Mouse (Mus musculus) lung, postnatal 0 days (tissue): ENCODE data around the gene Dip2b. TPM values are rescaled to one million over a fixed set of nuclear protein-coding genes. Genes with fewer than 3 reads are reported as not detected.

Experiments used
- ATAC-seq: fragments of 200-750 bp; cut with Nextera tagmentation; 2 replicates; pipeline ENCODE4 v1.8.0; 2017; ENCODE audit warnings: moderate library complexity
- DNase-seq: peaks from one replicate; pipeline ENCODE4 v3.0.0-alpha.2; 2016; ENCODE audit warnings: low spot score
- H3K27ac ChIP-seq: fragments of 300-500 bp; sonication (generic); 2 replicates; pipeline ENCODE4 v1.5.1; 2014; ENCODE audit warnings: antibody characterized with exemption, mild to moderate bottlenecking, low read length, mixed read lengths
- H3K27me3 ChIP-seq: fragments of 300-500 bp; sonication (generic); replicated peaks from 2 replicates; pipeline ENCODE4 v1.6.1; 2014; ENCODE audit warnings: low read length, mixed read lengths; ENCODE audit not compliant: insufficient read depth
- H3K36me3 ChIP-seq: fragments of 300-500 bp; sonication (generic); 2 replicates; pipeline ENCODE4 v1.6.1; 2014; ENCODE audit warnings: low read length, mixed read lengths; ENCODE audit not compliant: insufficient read depth
- H3K4me1 ChIP-seq: fragments of 300-500 bp; sonication (generic); 2 replicates; pipeline ENCODE4 v1.6.1; 2014; ENCODE audit warnings: antibody characterized with exemption, low read depth, low read length, mixed read lengths; ENCODE audit not compliant: insufficient read depth
- H3K4me2 ChIP-seq: fragments of 300-500 bp; sonication (generic); replicated peaks from 2 replicates; pipeline ENCODE4 v1.6.1; 2014; ENCODE audit warnings: low read depth, mild to moderate bottlenecking, low read length, moderate library complexity, mixed read lengths
- H3K4me3 ChIP-seq: fragments of 300-500 bp; sonication (generic); 2 replicates; pipeline ENCODE4 v1.5.1; 2014; ENCODE audit warnings: low read depth, low read length
- H3K9ac ChIP-seq: fragments of 300-500 bp; sonication (generic); replicated peaks from 2 replicates; pipeline ENCODE4 v1.6.1; 2014; ENCODE audit warnings: low read depth, mild to moderate bottlenecking
- H3K9me3 ChIP-seq: fragments of 300-500 bp; sonication (generic); 2 replicates; pipeline ENCODE4 v1.6.1; 2016; ENCODE audit warnings: low read length, mixed read lengths
- CTCF ChIP-seq: IDR thresholded peaks from 2 replicates; pipeline ENCODE4 v1.5.1; 2016; ENCODE audit warnings: antibody characterized with exemption, mild to moderate bottlenecking
- EP300 ChIP-seq: IDR thresholded peaks from 2 replicates; pipeline ENCODE4 v1.6.1; 2016; ENCODE audit warnings: antibody characterized with exemption, mild to moderate bottlenecking, control low read depth
- WGBS: fragments of 180-500 bp; shearing (Covaris S2); extraction: QIAGEN DNeasy Blood & Tissue Kit; methylation state at CpG from one replicate; pipeline ENCODE4 v1.1.7; 2014; 5-methylcytosine and 5-hydroxymethylcytosine counted together
- polyA plus RNA-seq: library from polyadenylated mRNA; unstranded; fragments of >200 nt; fragmentation: Nextera tagmentation; extraction: Ambion mirVana; gene quantifications from 2 replicates; pipeline ENCODE4 v1.2.1, GENCODE M21; 2015

Gene Dip2b
- polyA plus RNA-seq, 1 experiment from 2014 or later, result 6.6 TPM

DNA sequence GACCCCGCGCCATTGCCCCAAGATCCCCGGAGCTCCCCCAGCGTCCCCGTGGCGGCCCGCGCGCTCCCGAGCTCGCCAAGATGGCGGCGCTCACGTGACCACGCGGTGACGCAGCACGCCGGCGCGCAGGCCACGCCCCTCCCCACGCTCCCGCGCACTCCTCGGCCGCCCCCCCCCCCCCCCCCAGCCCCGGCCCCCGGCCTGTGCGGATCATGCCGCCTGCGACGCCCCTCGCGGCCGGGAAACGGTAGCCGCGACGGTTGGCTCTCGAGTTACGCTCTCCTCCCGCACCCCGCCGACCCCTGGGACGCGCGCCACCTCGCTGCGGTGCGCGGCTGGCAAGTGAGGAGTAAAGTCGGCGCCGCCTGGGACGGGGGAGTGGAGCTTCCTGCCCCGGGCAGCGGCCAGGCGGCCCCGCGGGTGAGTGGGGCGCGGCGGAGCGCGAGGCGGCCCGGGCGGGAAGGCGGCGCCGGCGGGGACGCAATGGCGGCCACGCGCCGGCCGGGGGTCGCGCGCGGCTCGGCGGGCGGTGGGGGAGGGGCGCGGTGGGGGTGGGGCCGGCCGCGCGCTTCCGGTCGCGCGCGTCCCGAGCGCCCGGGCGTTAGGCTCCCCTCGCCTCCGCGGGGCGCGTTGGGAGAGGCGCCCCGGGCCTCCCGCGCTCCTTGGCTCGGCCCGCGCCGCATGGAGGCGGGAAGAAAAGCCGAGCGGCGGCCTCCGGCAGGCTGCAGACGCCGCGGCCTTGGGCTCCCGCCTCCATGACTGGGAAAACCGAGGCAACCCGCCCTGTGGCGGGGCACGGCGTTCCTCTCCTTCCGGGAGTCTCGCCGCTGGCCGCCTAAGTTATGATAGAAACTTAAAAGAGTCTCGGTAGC lies 189.4 kb downstream of the Dip2b start, which contains the start of gene Atf1:
TSS of gene Atf1 (plus strand) at position 157 of the 872 bp plus-strand sequence.
- H3K9me3 ChIP-seq, result no peaks in the 10 kb centered on the region
- H3K4me3 ChIP-seq, result peak within 1 kb of the TSS; percentile 85
- H3K36me3 ChIP-seq, result no peaks in the 10 kb centered on the region
- DNase-seq, result peak; percentile 96
- peak within 1 kb of the TSS; percentile 100 for H3K27ac ChIP-seq
- H3K4me2 ChIP-seq, result peak within 1 kb of the TSS; percentile 71
- WGBS, result under 1% methylated on average over 49 of the region's 133 CpGs
- peak; percentile 92 for ATAC-seq
- TF ChIP-seq EP300 (no peak), CTCF (peak; percentile 58)
- peak within 1 kb of the TSS; percentile 95 for H3K9ac ChIP-seq
- H3K4me1 ChIP-seq, result peaks cover 6% of the 10 kb centered on the region; the same call in 1 of the 2 replicates
- no peaks in the 10 kb centered on the region for H3K27me3 ChIP-seq

DNA sequence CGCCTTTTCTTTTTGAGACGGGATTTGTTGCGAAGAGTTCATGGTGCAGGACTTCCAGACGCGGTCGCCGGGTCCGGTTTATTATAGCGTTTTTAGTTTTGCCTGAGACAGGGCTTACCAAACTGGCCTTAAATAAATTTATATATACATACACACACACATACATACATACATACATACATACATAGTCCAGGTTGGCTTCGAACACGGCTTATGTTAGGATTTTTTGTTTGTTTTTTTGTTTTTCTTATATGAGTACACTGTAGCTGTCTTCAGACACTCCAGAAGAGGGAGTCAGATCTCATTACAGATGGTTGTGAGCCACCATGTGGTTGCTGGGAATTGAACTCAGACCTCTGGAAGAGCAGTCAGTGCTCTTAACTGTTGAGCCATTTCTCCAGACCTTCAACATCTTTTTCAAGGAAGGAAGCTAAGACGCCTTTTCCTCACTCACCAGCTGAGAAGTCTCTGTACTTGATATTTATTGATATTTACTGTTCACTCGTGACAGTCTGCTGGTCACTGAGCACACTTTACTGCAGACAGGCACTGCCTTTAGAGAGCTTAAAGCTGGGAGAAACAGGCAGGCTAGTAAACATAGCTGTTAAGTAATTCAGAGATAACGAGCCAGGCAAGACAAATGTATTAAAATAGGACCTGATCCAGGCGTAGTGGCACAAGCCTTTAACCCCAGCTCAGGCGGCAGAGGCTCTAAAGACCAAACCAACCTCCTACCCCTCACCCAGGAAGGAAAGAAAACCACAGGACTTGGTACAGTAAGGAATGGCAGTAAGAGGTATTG lies 190.3 kb downstream of the Dip2b start:
- Histone ChIP-seq H3K27ac (peak overlapping the region; percentile 100), H3K9me3 (no peaks in the 10 kb centered on the region), H3K4me3 (peak overlapping the region; percentile 85), H3K36me3 (no peaks in the 10 kb centered on the region), H3K27me3 (no peaks in the 10 kb centered on the region), H3K4me2 (peak overlapping the region; percentile 71), H3K9ac (peak overlapping the region; percentile 95), H3K4me1 (peaks cover 6% of the 10 kb centered on the region; the same call in 1 of the 2 replicates)
- ATAC-seq (no peak), DNase-seq (peak; percentile 48)
- TF ChIP-seq EP300 (0 out of 2 replicates have a peak, but pooled peaks have one; percentile 25), CTCF (peak; percentile 29)
- 7% methylated on average over 16 of the region's 16 CpGs for WGBS

DNA sequence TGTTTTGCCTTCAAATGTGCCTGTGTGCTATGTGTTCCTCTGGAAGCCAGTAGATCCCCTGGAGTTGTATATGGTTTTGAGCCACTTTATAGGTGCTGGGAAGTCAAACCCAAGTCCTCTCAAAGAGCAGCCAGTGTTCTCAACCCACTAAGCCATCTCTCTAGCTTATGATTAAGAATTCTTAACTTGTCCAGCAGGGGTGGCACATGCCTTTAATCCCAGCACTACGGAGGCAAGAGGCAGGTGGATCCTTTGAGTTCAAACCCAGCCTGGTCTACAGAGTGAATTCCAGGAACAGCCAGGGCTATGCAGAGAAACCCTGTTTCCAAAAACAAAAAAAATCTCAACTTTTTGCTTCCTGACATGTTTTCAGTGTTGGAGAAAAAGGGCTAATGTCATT lies 192.2 kb downstream of the Dip2b start:
- ATAC-seq, result no peak

DNA sequence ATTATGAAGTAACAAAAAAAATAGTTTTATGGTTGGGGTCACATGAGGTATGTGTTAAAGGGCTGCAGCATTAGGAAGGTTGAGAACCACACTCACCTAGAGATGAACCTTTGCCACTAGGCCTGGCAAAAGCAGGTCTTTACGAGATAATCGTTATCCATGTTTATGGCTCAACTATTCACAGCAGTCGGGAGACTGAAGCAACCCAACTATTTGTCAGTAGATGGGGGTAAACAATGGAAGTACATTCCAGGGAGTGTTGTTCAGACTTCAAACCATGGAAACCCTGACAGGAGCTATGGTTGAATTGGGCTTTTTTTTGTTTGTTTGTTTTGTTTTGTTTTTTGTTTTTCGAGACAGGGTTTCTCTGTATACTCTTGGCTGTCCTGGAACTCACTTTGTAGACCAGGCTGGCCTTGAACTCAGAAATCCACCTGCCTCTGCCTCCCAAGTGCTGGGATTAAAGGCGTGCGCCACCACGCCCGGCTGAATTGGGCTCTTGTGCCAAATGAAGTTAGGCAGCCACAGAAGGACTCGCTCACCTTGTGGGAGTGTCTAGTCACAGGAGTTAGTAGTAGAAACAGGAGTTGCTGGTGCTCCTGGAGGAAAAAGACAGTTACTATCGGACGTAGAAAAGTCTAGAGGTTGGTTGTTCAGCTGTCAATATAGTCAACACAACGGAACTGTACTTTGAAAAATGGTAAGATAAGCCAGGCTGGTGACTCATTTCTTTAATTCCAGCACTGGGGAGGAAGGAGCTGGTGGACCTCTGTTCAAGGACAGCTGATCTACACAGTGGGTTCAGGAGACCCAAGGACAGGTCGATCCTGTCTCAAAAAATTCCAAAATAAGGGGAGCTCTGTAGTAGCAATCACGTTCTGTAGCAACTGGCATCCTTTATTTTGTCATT lies 193.4 kb downstream of the Dip2b start:
- Histone ChIP-seq H3K4me1 (peaks cover 6% of the 10 kb centered on the region; the same call in 1 of the 2 replicates), H3K9ac (no peak overlapping the region), H3K36me3 (peaks cover 9% of the 10 kb centered on the region; the same call in 1 of the 2 replicates), H3K9me3 (no peaks in the 10 kb centered on the region), H3K4me2 (no peak overlapping the region), H3K27me3 (no peaks in the 10 kb centered on the region), H3K4me3 (no peak overlapping the region), H3K27ac (no peak overlapping the region)
- no peak for ATAC-seq
- TF ChIP-seq EP300 (no peak), CTCF (no peak)
- WGBS, result 82% methylated on average over 14 of the region's 14 CpGs
- DNase-seq, result no peak

More for the DNA sequence above, 192.2 kb downstream of the Dip2b start:
- WGBS, result 73% methylated on average over 1 of the region's 1 CpGs
- no peak overlapping the region for H3K4me2 ChIP-seq
- no peak for DNase-seq
- no peaks in the 10 kb centered on the region for H3K27me3 ChIP-seq
- H3K4me3 ChIP-seq, result no peak overlapping the region
- H3K36me3 ChIP-seq, result peaks cover 3% of the 10 kb centered on the region; the same call in 1 of the 2 replicates
- no peak overlapping the region for H3K27ac ChIP-seq
- no peak overlapping the region for H3K9ac ChIP-seq
- peaks cover 6% of the 10 kb centered on the region; the same call in 1 of the 2 replicates for H3K4me1 ChIP-seq
- TF ChIP-seq CTCF (peak; percentile 42), EP300 (no peak)
- no peaks in the 10 kb centered on the region for H3K9me3 ChIP-seq

DNA sequence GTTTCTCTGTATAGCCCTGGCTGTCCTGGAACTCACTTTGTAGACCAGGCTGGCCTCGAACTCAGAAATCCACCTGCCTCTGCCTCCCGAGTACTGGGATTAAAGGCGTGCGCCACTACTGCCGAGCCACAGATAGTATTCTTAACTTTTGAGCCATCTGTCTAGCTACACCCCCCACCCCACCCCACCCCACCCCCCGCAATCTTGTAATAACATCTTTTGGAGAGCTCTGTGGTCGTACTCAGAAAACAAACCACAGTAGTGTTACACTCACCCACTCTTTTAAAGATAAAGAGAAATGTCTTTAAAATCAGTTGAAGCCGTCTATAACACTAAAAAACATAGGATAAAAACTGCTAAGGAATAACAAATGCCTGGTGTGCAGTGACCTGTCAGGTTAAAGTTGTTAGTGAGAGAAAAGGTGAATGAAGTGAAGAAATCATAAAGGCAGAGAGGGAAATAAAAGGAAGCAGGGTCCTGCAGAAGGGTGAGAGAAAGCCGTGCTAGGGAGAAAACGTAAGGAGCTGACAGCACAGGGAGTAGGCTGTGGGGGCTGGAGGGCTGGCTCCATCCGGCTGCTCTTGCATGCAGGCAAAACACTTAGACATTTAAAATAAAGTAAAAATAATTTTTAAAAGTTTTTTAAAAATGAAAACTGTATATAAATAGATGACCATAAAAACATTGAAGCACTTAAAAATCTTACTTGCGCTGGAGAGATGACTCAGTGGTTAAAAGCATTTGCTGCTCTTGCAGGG lies 196.9 kb downstream of the Dip2b start:
- Histone ChIP-seq H3K36me3 (peaks cover 9% of the 10 kb centered on the region; the same call in 1 of the 2 replicates), H3K9me3 (no peaks in the 10 kb centered on the region), H3K4me1 (no peaks in the 10 kb centered on the region), H3K27ac (no peak overlapping the region), H3K27me3 (no peaks in the 10 kb centered on the region), H3K4me3 (no peak overlapping the region), H3K9ac (no peak overlapping the region), H3K4me2 (no peak overlapping the region)
- no peak for DNase-seq
- 81% methylated on average over 12 of the region's 12 CpGs for WGBS
- ATAC-seq, result no peak
- TF ChIP-seq CTCF (no peak), EP300 (no peak)
